Mouse (Mus musculus): ENCODE results near the gene Fgb. TPM values are rescaled to one million over a fixed set of nuclear protein-coding genes. Genes with fewer than 3 reads are reported as not detected.

Fgb gene
- total RNA-seq, 2 experiments from 2014 or later = not detected

- peak; percentile 58 to 74 for DNase-seq
- intact Hi-C loops (cut with DNase I) = loop anchor here (2.0 kb wide), 1 partner anchor 119 kb away; the partner anchor contains the start of gene Rbm46
Measured at GRCm38 (mm10) chr3:82995368-82995767, 54.3 kb downstream of the Fgb start.

GRCm38 (mm10) chr3:82992956-82993355 lies 56.7 kb downstream of the Fgb start:
- intact Hi-C loops (cut with DNase I) = no loop called here

GRCm38 (mm10) chr3:82991963-82992362 lies 57.7 kb downstream of the Fgb start:
- intact Hi-C loops (cut with DNase I) = no loop called here
- no peak for DNase-seq

More at GRCm38 (mm10) chr3:82992956-82993355, 56.7 kb downstream of the Fgb start:
- DNase-seq = no peak

Other genes with a start within 250 kb of the Fgb start
- under 1 TPM; 0.43 to 0.59 TPM for gene Rbm46, start 173.4 kb downstream of the Fgb start, total RNA-seq (2021)
- gene Lrat, start 145.9 kb downstream of the Fgb start, total RNA-seq (2021) = under 1 TPM; 0.32 to 0.33 TPM
- not detected for gene Fgg, start 42.1 kb downstream of the Fgb start, total RNA-seq (2021)
- gene Fga, start 23.8 kb downstream of the Fgb start, total RNA-seq (2021) = not detected
- 10 to 100 TPM; 26.4 to 31.5 TPM for gene Plrg1, start 5.7 kb upstream of the Fgb start, total RNA-seq (2021)
- 1 to 10 TPM; 1.0 to 1.3 TPM for gene Dchs2, start 78.1 kb upstream of the Fgb start, total RNA-seq (2021)

Data from heart, postnatal 14 days (tissue).